Mouse (Mus musculus): ENCODE measurements around the gene Tas1r3.

Gene Tas1r3

DNA sequence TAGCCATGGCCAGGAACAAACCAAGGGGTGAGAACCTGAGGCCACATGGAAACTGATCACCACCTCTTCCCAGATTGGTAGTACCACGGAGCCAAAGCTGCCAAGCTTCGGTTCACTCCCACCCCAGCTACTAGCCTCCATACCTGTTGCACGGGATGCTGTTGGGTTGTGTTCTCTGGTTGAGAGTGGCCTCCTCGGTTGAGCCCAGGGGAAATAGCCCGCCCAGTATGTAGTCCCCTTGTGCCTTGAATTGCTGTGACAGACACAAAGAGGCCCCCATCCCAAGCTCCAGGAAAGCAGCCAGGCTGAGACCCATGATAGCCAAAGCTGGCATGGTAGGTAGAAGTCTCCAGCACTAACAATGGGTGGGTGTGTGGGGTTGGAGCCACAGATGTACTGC, at the start of gene Tas1r3:
Gene Tas1r3, minus strand, starts transcription at position 362 of the 400 bp plus-strand sequence.
- Histone ChIP-seq H3K9me3 (ENCODE audit: low read length) (no peaks in the 10 kb centered on the region), H3K4me3 (replicated peaks; ENCODE audit: low read length) (no peak within 1 kb of the TSS), H3K27me3 (ENCODE audit: insufficient read depth, low read length) (no peaks in the 10 kb centered on the region), H3K36me3 (ENCODE audit: insufficient read depth, low read length) (peaks cover 70% of the 10 kb centered on the region), H3K4me1 (replicated peaks; ENCODE audit: low read depth, low read length) (peaks cover 7% of the 10 kb centered on the region; the same call in 1 of the 2 replicates)
- no peak for TF ChIP-seq CTCF (conservative IDR thresholded peaks at IDR 0.05; ENCODE audit: low read length)
- no peak for TF ChIP-seq POU5F1 (IDR thresholded peaks at IDR 0.05; ENCODE audit: borderline replicate concordance, low read length)
- no peak for TF ChIP-seq NANOG (IDR thresholded peaks at IDR 0.05; ENCODE audit: borderline replicate concordance, low read length)

DNA sequence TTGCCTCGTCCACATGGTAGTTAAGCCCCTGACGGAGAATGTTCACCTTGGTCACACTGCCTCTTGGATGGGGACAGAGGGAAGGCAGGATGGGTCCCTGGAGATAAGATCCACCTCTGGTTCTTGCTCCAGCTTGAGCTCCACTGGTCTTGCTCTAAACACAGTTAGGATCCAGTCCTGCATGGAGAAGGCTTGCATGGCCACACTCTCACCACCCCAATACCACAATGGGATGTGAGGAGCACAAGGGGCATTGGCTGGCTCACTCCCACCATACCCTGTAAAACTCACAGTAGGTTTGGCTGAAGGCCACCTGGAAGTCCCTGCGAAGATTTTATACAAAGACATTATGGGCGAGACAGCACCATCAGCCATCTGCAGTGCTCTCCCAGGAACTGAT, 45.6 kb upstream of the Tas1r3 start:
- TF ChIP-seq POU5F1 (IDR thresholded peaks at IDR 0.05; ENCODE audit: borderline replicate concordance, low read length) (no peak), CTCF (conservative IDR thresholded peaks at IDR 0.05; ENCODE audit: low read length) (no peak), NANOG (IDR thresholded peaks at IDR 0.05; ENCODE audit: borderline replicate concordance, low read length) (no peak)
- Histone ChIP-seq H3K4me1 (replicated peaks; ENCODE audit: low read depth, low read length) (peaks cover 5% of the 10 kb centered on the region), H3K9me3 (ENCODE audit: low read length) (no peaks in the 10 kb centered on the region), H3K36me3 (ENCODE audit: insufficient read depth, low read length) (peaks cover 29% of the 10 kb centered on the region), H3K27me3 (ENCODE audit: insufficient read depth, low read length) (0 out of 2 replicates have a peak, but pooled peaks cover 3% of the 10 kb centered on the region), H3K4me3 (replicated peaks; ENCODE audit: low read length) (no peak overlapping the region)

DNA sequence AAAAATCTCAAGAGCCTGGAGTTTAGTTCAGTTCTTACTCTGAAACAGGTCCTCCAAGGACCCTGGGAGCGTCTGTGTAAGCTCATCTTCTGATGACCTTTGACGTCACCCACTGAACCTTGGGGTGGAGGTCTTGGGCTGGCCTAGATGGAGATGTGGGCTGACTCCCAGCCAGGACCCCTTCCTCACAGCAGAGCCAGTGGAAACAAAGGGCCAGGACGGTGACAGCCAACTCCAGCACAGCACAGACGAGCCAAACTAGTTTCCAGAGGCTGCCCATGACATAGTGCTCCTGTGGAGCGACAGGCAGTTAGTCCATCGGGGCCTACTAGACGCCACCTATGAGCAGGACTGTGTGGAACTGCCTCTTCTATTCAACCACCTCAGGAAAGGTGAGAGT, 45.1 kb upstream of the Tas1r3 start:
- no peak overlapping the region for H3K4me3 ChIP-seq (replicated peaks; ENCODE audit: low read length)
- H3K9me3 ChIP-seq (ENCODE audit: low read length): no peaks in the 10 kb centered on the region
- peaks cover 10% of the 10 kb centered on the region for H3K4me1 ChIP-seq (replicated peaks; ENCODE audit: low read depth, low read length)
- no peak for TF ChIP-seq NANOG (IDR thresholded peaks at IDR 0.05; ENCODE audit: borderline replicate concordance, low read length)
- TF ChIP-seq POU5F1 (IDR thresholded peaks at IDR 0.05; ENCODE audit: borderline replicate concordance, low read length): no peak
- no peak for TF ChIP-seq CTCF (conservative IDR thresholded peaks at IDR 0.05; ENCODE audit: low read length)
- 0 out of 2 replicates have a peak, but pooled peaks cover 3% of the 10 kb centered on the region for H3K27me3 ChIP-seq (ENCODE audit: insufficient read depth, low read length)
- H3K36me3 ChIP-seq (ENCODE audit: insufficient read depth, low read length): peaks cover 34% of the 10 kb centered on the region

DNA sequence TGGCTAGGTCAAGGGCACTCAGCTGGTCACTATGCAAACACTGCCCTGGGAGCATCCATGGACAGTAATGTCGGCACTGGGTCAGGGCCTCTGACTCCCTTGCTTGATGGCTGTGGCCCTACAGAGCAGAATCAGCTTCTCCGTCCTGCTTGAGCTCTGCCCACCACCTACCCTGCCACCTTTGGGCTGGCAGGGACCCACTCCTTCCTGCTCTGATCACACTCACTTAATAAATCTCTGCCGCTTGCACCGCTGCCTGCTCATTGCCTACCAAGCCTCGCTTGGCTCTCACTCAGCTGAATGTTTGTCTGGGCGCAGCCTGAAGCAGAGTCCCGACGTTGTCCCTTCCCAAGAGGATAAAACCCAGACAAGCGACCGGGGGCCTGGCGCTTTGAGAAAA, 43.8 kb upstream of the Tas1r3 start:
- no peak for TF ChIP-seq POU5F1 (IDR thresholded peaks at IDR 0.05; ENCODE audit: borderline replicate concordance, low read length)
- TF ChIP-seq NANOG (IDR thresholded peaks at IDR 0.05; ENCODE audit: borderline replicate concordance, low read length): no peak
- no peak for TF ChIP-seq CTCF (conservative IDR thresholded peaks at IDR 0.05; ENCODE audit: low read length)
- Histone ChIP-seq H3K4me3 (replicated peaks; ENCODE audit: low read length) (no peak overlapping the region), H3K4me1 (replicated peaks; ENCODE audit: low read depth, low read length) (peaks cover 12% of the 10 kb centered on the region), H3K36me3 (ENCODE audit: insufficient read depth, low read length) (peaks cover 47% of the 10 kb centered on the region), H3K27me3 (ENCODE audit: insufficient read depth, low read length) (0 out of 2 replicates have a peak, but pooled peaks cover 3% of the 10 kb centered on the region), H3K9me3 (ENCODE audit: low read length) (no peaks in the 10 kb centered on the region)

GRCm38 (mm10) chr4:155906125-155906524, 43.0 kb upstream of the Tas1r3 start:
- TF ChIP-seq POU5F1 (IDR thresholded peaks at IDR 0.05; ENCODE audit: borderline replicate concordance, low read length) (no peak), CTCF (conservative IDR thresholded peaks at IDR 0.05; ENCODE audit: low read length) (no peak), NANOG (IDR thresholded peaks at IDR 0.05; ENCODE audit: borderline replicate concordance, low read length) (no peak)
- peaks cover 56% of the 10 kb centered on the region for H3K36me3 ChIP-seq (ENCODE audit: insufficient read depth, low read length)
- H3K4me1 ChIP-seq (replicated peaks; ENCODE audit: low read depth, low read length): peaks cover 12% of the 10 kb centered on the region
- no peaks in the 10 kb centered on the region for H3K9me3 ChIP-seq (ENCODE audit: low read length)
- H3K27me3 ChIP-seq (ENCODE audit: insufficient read depth, low read length): 0 out of 2 replicates have a peak, but pooled peaks cover 3% of the 10 kb centered on the region
- H3K4me3 ChIP-seq (replicated peaks; ENCODE audit: low read length): no peak overlapping the region

DNA sequence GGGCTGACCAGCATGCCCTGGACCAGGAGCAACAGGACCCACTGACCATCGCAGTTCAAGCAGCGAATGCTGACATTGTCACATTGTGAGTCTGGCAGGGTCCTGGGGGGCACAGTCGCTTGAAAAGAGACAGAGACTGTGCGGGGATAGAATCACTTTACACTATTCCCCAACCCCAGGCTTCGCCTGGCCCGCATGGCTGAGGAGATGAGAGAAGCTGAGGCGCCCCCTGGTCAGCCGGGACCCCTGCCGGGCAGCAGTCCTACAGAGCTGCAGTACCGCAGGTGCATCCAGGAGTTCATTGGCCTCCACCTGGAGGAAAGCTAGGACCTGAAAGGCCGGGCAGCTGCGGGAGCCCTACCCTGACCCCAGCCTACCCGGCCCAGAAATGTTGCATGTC, 42.5 kb upstream of the Tas1r3 start:
- TF ChIP-seq POU5F1 (IDR thresholded peaks at IDR 0.05; ENCODE audit: borderline replicate concordance, low read length) (no peak), NANOG (IDR thresholded peaks at IDR 0.05; ENCODE audit: borderline replicate concordance, low read length) (no peak), CTCF (conservative IDR thresholded peaks at IDR 0.05; ENCODE audit: low read length) (no peak)
- no peak overlapping the region for H3K4me3 ChIP-seq (replicated peaks; ENCODE audit: low read length)
- no peaks in the 10 kb centered on the region for H3K27me3 ChIP-seq (ENCODE audit: insufficient read depth, low read length)
- peaks cover 59% of the 10 kb centered on the region for H3K36me3 ChIP-seq (ENCODE audit: insufficient read depth, low read length)
- peaks cover 12% of the 10 kb centered on the region for H3K4me1 ChIP-seq (replicated peaks; ENCODE audit: low read depth, low read length)
- H3K9me3 ChIP-seq (ENCODE audit: low read length): no peaks in the 10 kb centered on the region

DNA sequence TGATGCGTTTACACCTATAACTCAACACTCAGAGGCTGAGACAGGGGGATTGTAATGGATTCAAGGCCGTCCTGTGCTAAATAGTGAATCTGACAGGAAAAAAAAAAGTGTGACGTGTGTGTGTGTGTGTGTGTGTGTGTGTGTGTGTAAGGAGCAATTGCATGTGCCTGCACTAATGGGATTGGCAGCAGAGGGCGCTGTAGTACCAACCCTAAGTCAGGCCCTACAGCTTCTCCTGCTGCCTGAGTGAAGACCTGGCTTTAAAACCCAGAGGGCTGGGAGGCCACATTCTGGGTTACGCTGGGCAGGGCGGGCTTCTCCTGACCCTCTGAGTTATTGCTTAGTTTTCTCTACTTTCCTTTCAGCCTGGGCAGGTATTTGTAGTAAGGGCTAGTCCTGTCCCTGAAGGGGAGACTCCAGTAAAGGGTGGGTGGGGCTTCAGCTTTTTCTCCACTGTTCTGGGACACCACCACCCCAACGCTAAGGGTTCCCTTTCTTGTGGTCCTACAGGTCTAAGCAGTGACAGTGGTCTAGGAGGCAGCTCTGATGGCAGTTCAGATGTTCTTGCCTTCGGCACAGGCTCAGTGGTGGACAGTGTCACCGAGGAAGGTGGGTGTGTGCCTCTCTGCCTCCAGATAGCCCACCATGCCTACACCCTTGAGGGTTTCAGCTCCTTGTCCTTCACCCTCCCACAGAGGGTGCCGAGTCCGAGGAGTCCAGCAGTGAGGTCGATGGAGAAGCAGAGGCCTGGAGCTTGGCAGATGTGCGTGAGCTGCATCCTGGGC, 41.3 kb upstream of the Tas1r3 start:
- Histone ChIP-seq H3K4me1 (replicated peaks; ENCODE audit: low read depth, low read length) (peaks cover 12% of the 10 kb centered on the region), H3K9me3 (ENCODE audit: low read length) (no peaks in the 10 kb centered on the region), H3K36me3 (ENCODE audit: insufficient read depth, low read length) (peaks cover 70% of the 10 kb centered on the region), H3K4me3 (replicated peaks; ENCODE audit: low read length) (no peak overlapping the region), H3K27me3 (ENCODE audit: insufficient read depth, low read length) (no peaks in the 10 kb centered on the region)
- no peak for TF ChIP-seq POU5F1 (IDR thresholded peaks at IDR 0.05; ENCODE audit: borderline replicate concordance, low read length)
- no peak for TF ChIP-seq NANOG (IDR thresholded peaks at IDR 0.05; ENCODE audit: borderline replicate concordance, low read length)

GRCm38 (mm10) chr4:155903246-155903645, 40.1 kb upstream of the Tas1r3 start:
- H3K9me3 ChIP-seq (ENCODE audit: low read length): no peaks in the 10 kb centered on the region
- no peak overlapping the region for H3K4me3 ChIP-seq (replicated peaks; ENCODE audit: low read length)
- TF ChIP-seq POU5F1 (IDR thresholded peaks at IDR 0.05; ENCODE audit: borderline replicate concordance, low read length): no peak
- TF ChIP-seq CTCF (conservative IDR thresholded peaks at IDR 0.05; ENCODE audit: low read length): no peak
- no peak for TF ChIP-seq NANOG (IDR thresholded peaks at IDR 0.05; ENCODE audit: borderline replicate concordance, low read length)
- peaks cover 82% of the 10 kb centered on the region for H3K36me3 ChIP-seq (ENCODE audit: insufficient read depth, low read length)
- H3K27me3 ChIP-seq (ENCODE audit: insufficient read depth, low read length): no peaks in the 10 kb centered on the region
- H3K4me1 ChIP-seq (replicated peaks; ENCODE audit: low read depth, low read length): peaks cover 12% of the 10 kb centered on the region
